19 mouse cellular contexts compared by ENCODE assay signal in the genomic region with DNA sequence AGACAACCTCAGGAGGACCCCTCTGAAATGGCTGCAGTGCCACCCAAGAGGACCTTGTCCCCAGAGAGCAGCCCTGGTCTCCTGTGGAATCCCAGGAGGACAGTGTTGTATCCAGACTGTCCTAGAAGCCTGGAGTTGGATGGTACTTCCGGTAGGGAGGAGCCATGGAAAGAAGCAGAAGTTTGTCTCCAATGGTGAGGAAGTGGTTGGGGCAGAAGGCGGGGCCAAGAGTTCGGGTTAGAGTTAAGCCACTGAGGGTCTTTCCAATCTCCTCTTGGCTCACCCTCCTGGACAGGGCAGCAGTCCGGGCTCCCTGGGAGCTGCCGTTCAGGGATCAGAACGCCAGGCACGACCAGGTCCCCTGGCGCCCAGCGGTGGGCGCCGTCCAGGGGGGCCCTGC. TPM values are rescaled to one million over a fixed set of nuclear protein-coding genes. Genes with fewer than 3 reads are reported as not detected.
DNase-seq lines count a peak whose midpoint lies in the region; ATAC-seq and TF ChIP-seq lines count a peak whose summit lies in the region.
"Had no signal": no experiment of that assay in that cellular context is flagged by ENCODE, and none has a peak within 500 bp of the region (broad histone marks: within the 10 kb centered on the region; RNA-seq: fewer than 3 reads in every experiment).

No protein-coding gene starts in this region.

- H3K4me1 ChIP-seq in lung, embryonic 14.5 days (ENCODE audit: insufficient read depth) = peaks cover 7% of the 10 kb centered on the region; the same call in 1 of the 2 replicates
- H3K4me1 ChIP-seq in stomach, embryonic 14.5 days (ENCODE audit: control insufficient read depth, insufficient read depth, low read length) = 0 out of 2 replicates have a peak, but pooled peaks cover 4% of the 10 kb centered on the region
- H3K4me1 ChIP-seq in stomach, postnatal 0 days (replicated peaks; ENCODE audit: control insufficient read depth, insufficient read depth) = no peaks in the 10 kb centered on the region
- peaks cover 43% of the 10 kb centered on the region for H3K4me1 ChIP-seq in forebrain, embryonic 13.5 days
- H3K4me1 ChIP-seq in heart, embryonic 10.5 days = peaks cover 10% of the 10 kb centered on the region

- DNase-seq in lung, embryonic 14.5 days = peak; percentile 25
- DNase-seq in lung, postnatal 14 days = no peak
- no peak for DNase-seq in stomach, postnatal 0 days (ENCODE audit: low spot score)
- peak; percentile 41 for DNase-seq in testis, postnatal 14 days (ENCODE audit: low spot score)
- DNase-seq in heart, embryonic 10.5 days (ENCODE audit: low spot score) = no peak
- no peak for DNase-seq in thymus, postnatal 25 days
- DNase-seq: adrenal gland, postnatal 36 days; gastrocnemius, postnatal 10 days; heart, postnatal 14 days; kidney, adult 2 months; layer of hippocampus, postnatal 36 days; left cerebral cortex, postnatal 4 days; right cerebral cortex, postnatal 25 days; thymus, postnatal 14 days had no signal

- H3K9me3 ChIP-seq in lung, embryonic 14.5 days (ENCODE audit: low read depth, low read length) = no peaks in the 10 kb centered on the region
- H3K9me3 ChIP-seq in stomach, embryonic 14.5 days (ENCODE audit: control insufficient read depth, low read depth, low read length) = no peaks in the 10 kb centered on the region
- no peaks in the 10 kb centered on the region for H3K9me3 ChIP-seq in stomach, postnatal 0 days (ENCODE audit: control insufficient read depth, low read length)
- no peaks in the 10 kb centered on the region for H3K9me3 ChIP-seq in forebrain, embryonic 13.5 days (replicated peaks)
- H3K9me3 ChIP-seq in heart, embryonic 10.5 days = no peaks in the 10 kb centered on the region
- H3K9me3 ChIP-seq: neural tube, embryonic 12.5 days had no signal

- H3K27me3 ChIP-seq in lung, embryonic 14.5 days (ENCODE audit: insufficient read depth, low read length) = no peaks in the 10 kb centered on the region
- H3K27me3 ChIP-seq in stomach, embryonic 14.5 days (ENCODE audit: control insufficient read depth, insufficient read depth, low read length) = no peaks in the 10 kb centered on the region
- H3K27me3 ChIP-seq in stomach, postnatal 0 days (ENCODE audit: control insufficient read depth, insufficient read depth, low read length) = no peaks in the 10 kb centered on the region
- no peaks in the 10 kb centered on the region for H3K27me3 ChIP-seq in forebrain, embryonic 13.5 days
- no peaks in the 10 kb centered on the region for H3K27me3 ChIP-seq in heart, embryonic 10.5 days (ENCODE audit: insufficient read depth, poor library complexity, severe bottlenecking)
- H3K27me3 ChIP-seq: neural tube, embryonic 12.5 days had no signal

- no peak overlapping the region for H3K9ac ChIP-seq in lung, embryonic 14.5 days
- no peak overlapping the region for H3K9ac ChIP-seq in stomach, embryonic 14.5 days (replicated peaks; ENCODE audit: low read depth, low read length)
- no peak overlapping the region for H3K9ac ChIP-seq in stomach, postnatal 0 days (ENCODE audit: low read length)
- H3K9ac ChIP-seq in forebrain, embryonic 13.5 days = no peak overlapping the region
- H3K9ac ChIP-seq: liver, embryonic 14.5 days; neural tube, embryonic 12.5 days had no signal

- H3K4me2 ChIP-seq in lung, embryonic 14.5 days = no peak overlapping the region
- no peak overlapping the region for H3K4me2 ChIP-seq in stomach, embryonic 14.5 days (replicated peaks; ENCODE audit: low read depth, low read length)
- no peak overlapping the region for H3K4me2 ChIP-seq in stomach, postnatal 0 days (replicated peaks; ENCODE audit: low read depth)
- H3K4me2 ChIP-seq in forebrain, embryonic 13.5 days = no peak overlapping the region
- H3K4me2 ChIP-seq: neural tube, embryonic 12.5 days had no signal

- 66% methylated on average over 11 of the region's 11 CpGs for WGBS in lung, embryonic 14.5 days
- WGBS in stomach, embryonic 14.5 days = 52% methylated on average over 11 of the region's 11 CpGs
- 63% methylated on average over 11 of the region's 11 CpGs for WGBS in stomach, postnatal 0 days
- WGBS in forebrain, embryonic 13.5 days = 29% methylated on average over 10 of the region's 11 CpGs
- 53% methylated on average over 11 of the region's 11 CpGs for WGBS in heart, embryonic 10.5 days

- peaks cover 85% of the 10 kb centered on the region for H3K36me3 ChIP-seq in lung, embryonic 14.5 days (ENCODE audit: insufficient read depth)
- peaks cover 76% of the 10 kb centered on the region for H3K36me3 ChIP-seq in stomach, embryonic 14.5 days (ENCODE audit: control insufficient read depth, insufficient read depth, low read length)
- peaks cover 54% of the 10 kb centered on the region for H3K36me3 ChIP-seq in stomach, postnatal 0 days (ENCODE audit: control insufficient read depth, insufficient read depth, low read length)
- peaks cover 86% of the 10 kb centered on the region for H3K36me3 ChIP-seq in forebrain, embryonic 13.5 days (ENCODE audit: poor library complexity, severe bottlenecking)
- H3K36me3 ChIP-seq in heart, embryonic 10.5 days = peaks cover 90% of the 10 kb centered on the region

- H3K27ac ChIP-seq in lung, embryonic 14.5 days (ENCODE audit: low read depth) = no peak overlapping the region
- H3K27ac ChIP-seq in stomach, embryonic 14.5 days (ENCODE audit: low read length) = no peak overlapping the region
- H3K27ac ChIP-seq in stomach, postnatal 0 days (replicated peaks) = no peak overlapping the region
- peak overlapping the region; percentile 25 for H3K27ac ChIP-seq in forebrain, embryonic 13.5 days
- no peak overlapping the region for H3K27ac ChIP-seq in heart, embryonic 10.5 days
- H3K27ac ChIP-seq: liver, embryonic 14.5 days; neural tube, embryonic 12.5 days had no signal

- no peak for TF ChIP-seq CTCF in lung, embryonic 14.5 days (IDR thresholded peaks at IDR 0.05; ENCODE audit: low read depth)
- no peak for TF ChIP-seq CTCF in stomach, postnatal 0 days (IDR thresholded peaks at IDR 0.05; ENCODE audit: low read depth)

- H3K4me3 ChIP-seq in lung, embryonic 14.5 days (ENCODE audit: low read depth, low read length) = no peak overlapping the region
- no peak overlapping the region for H3K4me3 ChIP-seq in stomach, embryonic 14.5 days (ENCODE audit: low read depth, low read length)
- H3K4me3 ChIP-seq in stomach, postnatal 0 days (ENCODE audit: low read depth, low read length) = no peak overlapping the region
- no peak overlapping the region for H3K4me3 ChIP-seq in forebrain, embryonic 13.5 days
- H3K4me3 ChIP-seq in heart, embryonic 10.5 days = no peak overlapping the region
- H3K4me3 ChIP-seq: neural tube, embryonic 12.5 days had no signal

- no peak for ATAC-seq in lung, embryonic 14.5 days (ENCODE audit: insufficient read depth)
- ATAC-seq in stomach, embryonic 14.5 days (ENCODE audit: insufficient number of reproducible peaks, insufficient read depth, low FRiP score, low read depth) = 0 out of 2 replicates have a peak, but pooled peaks have one; percentile 16
- no peak for ATAC-seq in stomach, postnatal 0 days (ENCODE audit: low FRiP score, low TSS enrichment)
- no peak for ATAC-seq in forebrain, embryonic 13.5 days
- ATAC-seq: activated CD4-positive, CD25-positive, alpha-beta regulatory T cell, adult 4 months had no signal

- TF ChIP-seq EP300 in stomach, postnatal 0 days (optimal IDR thresholded peaks at IDR 0.05) = no peak

RNA-seq across cellular contexts. Expression of gene Tnrc18, which starts 53.2 kb away (rescaled TPM):
- 38.4 and 40.4 TPM in 2 replicates for polyA plus RNA-seq in lung, embryonic 14.5 days (2014; fragmentation: Nextera tagmentation; extraction: Ambion mirVana)
- 36.0 and 41.2 TPM in 2 replicates for polyA plus RNA-seq in stomach, embryonic 14.5 days (2014; fragmentation: Nextera tagmentation; extraction: Ambion mirVana)
- 12.0 and 12.5 TPM in 2 replicates for polyA plus RNA-seq in stomach, postnatal 0 days (2015; fragmentation: Nextera tagmentation; extraction: Ambion mirVana)
- polyA plus RNA-seq in forebrain, embryonic 13.5 days (2015; fragmentation: Nextera tagmentation; extraction: Ambion mirVana) = 34.7 and 35.9 TPM in 2 replicates
- 22.2 and 24.8 TPM in 2 replicates for polyA plus RNA-seq in heart, embryonic 10.5 days (2016; fragmentation: Nextera tagmentation; extraction: Ambion mirVana)

Comparison
In these comparisons a context has a peak if more than half of its experiments do, and no peak if none do; other contexts are left out.
1. DNase-seq: peak in lung, embryonic 14.5 days (single experiment) and testis, postnatal 14 days (single experiment); none in lung, postnatal 14 days (single experiment), stomach, postnatal 0 days (single experiment), heart, embryonic 10.5 days (single experiment) and thymus, postnatal 25 days (single experiment).